In genomic region chr10:70317394-70317965, GRCm38 (mm10) we compare ENCODE assay signal across 21 mouse cellular contexts.
DNase-seq lines count a peak whose midpoint lies in the region; ATAC-seq lines count a peak whose summit lies in the region.
"Had no signal": no experiment of that assay in that cellular context is flagged by ENCODE, and none has a peak within 500 bp of the region (broad histone marks: within the 10 kb centered on the region; RNA-seq: fewer than 3 reads in every experiment).

No protein-coding gene starts in this region.

- H3K4me2 ChIP-seq in kidney, embryonic 14.5 days (replicated peaks; ENCODE audit: low read depth, low read length), result no peak overlapping the region
- H3K4me2 ChIP-seq: embryonic facial prominence, embryonic 12.5 days; forebrain, embryonic 13.5 days; heart, embryonic 11.5 days; heart, embryonic 15.5 days; hindbrain, embryonic 13.5 days had no signal

- H3K27me3 ChIP-seq in kidney, embryonic 14.5 days (ENCODE audit: control insufficient read depth, insufficient read depth, low read length), result no peaks in the 10 kb centered on the region
- H3K27me3 ChIP-seq: embryonic facial prominence, embryonic 12.5 days; forebrain, embryonic 13.5 days; heart, embryonic 15.5 days had no signal

- H3K4me1 ChIP-seq in kidney, embryonic 14.5 days (ENCODE audit: control insufficient read depth, insufficient read depth, low read length), result no peaks in the 10 kb centered on the region
- H3K4me1 ChIP-seq: embryonic facial prominence, embryonic 12.5 days; forebrain, embryonic 13.5 days; heart, embryonic 15.5 days; hindbrain, embryonic 13.5 days had no signal

- WGBS in kidney, embryonic 14.5 days, result 88% methylated on average over 13 of the region's 13 CpGs

- no peak overlapping the region for H3K27ac ChIP-seq in kidney, embryonic 14.5 days (ENCODE audit: low read depth, low read length)
- H3K27ac ChIP-seq: embryonic facial prominence, embryonic 12.5 days; forebrain, embryonic 13.5 days; heart, adult 2 months; heart, embryonic 15.5 days; hindbrain, embryonic 13.5 days had no signal

- H3K9ac ChIP-seq in kidney, embryonic 14.5 days (ENCODE audit: low read depth, low read length), result no peak overlapping the region
- H3K9ac ChIP-seq: embryonic facial prominence, embryonic 12.5 days; forebrain, embryonic 13.5 days; forebrain, postnatal 0 days; heart, embryonic 15.5 days; hindbrain, embryonic 13.5 days had no signal

- H3K9me3 ChIP-seq in kidney, embryonic 14.5 days (ENCODE audit: control insufficient read depth, low read length), result no peaks in the 10 kb centered on the region
- H3K9me3 ChIP-seq: embryonic facial prominence, embryonic 12.5 days; forebrain, embryonic 13.5 days; heart, embryonic 15.5 days; hindbrain, embryonic 13.5 days had no signal

- ATAC-seq in kidney, embryonic 14.5 days (ENCODE audit: low FRiP score, low TSS enrichment), result no peak
- ATAC-seq: forebrain, embryonic 13.5 days; forebrain, postnatal 0 days had no signal

- H3K36me3 ChIP-seq in kidney, embryonic 14.5 days (ENCODE audit: control insufficient read depth, insufficient read depth, low read length), result no peaks in the 10 kb centered on the region
- H3K36me3 ChIP-seq: embryonic facial prominence, embryonic 12.5 days; heart, embryonic 15.5 days; hindbrain, embryonic 13.5 days had no signal

- DNase-seq in kidney, adult 11 months, result peak; percentile 65
- no peak for DNase-seq in kidney, postnatal 4 days
- DNase-seq in kidney, postnatal 14 days, result peak; percentile 42
- DNase-seq in 416B (ENCODE audit: low read depth), result peak; percentile 16
- DNase-seq in kidney, postnatal 36 days, result peak; percentile 51 to 53
- DNase-seq in left cerebral cortex, adult 18-20 months (ENCODE audit: low spot score in 2 of 2), result no peak
- DNase-seq: adrenal gland, adult 2 months; adrenal gland, postnatal 25 days; cerebellum, adult 2 months; cerebellum, postnatal 10 days; embryo, embryonic 11 days; forebrain, postnatal 0 days; gastrocnemius, postnatal 14 days; heart, adult 2 months; heart, postnatal 14 days had no signal

- H3K4me3 ChIP-seq in kidney, embryonic 14.5 days (ENCODE audit: low read length), result no peak overlapping the region
- H3K4me3 ChIP-seq: embryonic facial prominence, embryonic 12.5 days; forebrain, embryonic 13.5 days; heart, adult 2 months; heart, embryonic 15.5 days; hindbrain, embryonic 13.5 days had no signal

Comparison
In these comparisons a context has a peak if more than half of its experiments do, and no peak if none do; other contexts are left out.
1. DNase-seq: peak in kidney, adult 11 months (single experiment), kidney, postnatal 14 days (single experiment), 416B (single experiment) and kidney, postnatal 36 days (2 of 2); none in kidney, postnatal 4 days (0 of 2) and left cerebral cortex, adult 18-20 months (0 of 2).